Mouse (Mus musculus) testis, adult 2 months (tissue): ENCODE results near the gene Cby3.

Experiments used
- CTCF ChIP-seq: fragments of 200-500 bp; IDR thresholded peaks from 2 replicates; pipeline ENCODE4 v1.5.1; 2012; ENCODE audit warnings: low read depth, mild to moderate bottlenecking, inconsistent platforms, low read length, moderate library complexity; ENCODE audit not compliant: control insufficient read depth, insufficient read depth, insufficient replicate concordance
- POLR2A ChIP-seq: fragments of 200-500 bp; IDR thresholded peaks from 2 replicates; pipeline ENCODE4 v1.6.1; 2012; ENCODE audit warnings: low read depth, mild to moderate bottlenecking, inconsistent platforms, low read length, moderate library complexity; ENCODE audit not compliant: control insufficient read depth

GRCm38 (mm10) chr11:50375421-50375820 is 21.2 kb downstream of the Cby3 start:
- no peak for TF ChIP-seq CTCF
- no peak for TF ChIP-seq POLR2A
